Mouse (Mus musculus) forebrain, embryonic 14.5 days (tissue): Measurements from ENCODE around the gene Vmn1r169. TPM values are rescaled to one million over a fixed set of nuclear protein-coding genes. Genes with fewer than 3 reads are reported as not detected.
"Not testable (repeated sequence)": the region's sequence is repeated elsewhere in the genome, so short reads cannot be mapped to it uniquely, and the experiment has no call there.

Experiments used
- ATAC-seq: fragments of 200-750 bp; cut with Nextera tagmentation; 2 replicates; pipeline ENCODE4 v1.8.0; 2017; ENCODE audit warnings: mild to moderate bottlenecking, moderate library complexity
- DNase-seq: peaks from one replicate; pipeline ENCODE4 v3.0.0-alpha.2; 2015; ENCODE audit warnings: low spot score
- H3K27ac ChIP-seq: fragments of 300-500 bp; sonication (generic); 2 replicates; pipeline ENCODE4 v1.5.1; 2014; ENCODE audit warnings: low read depth, mild to moderate bottlenecking, control low read depth, low read length, moderate library complexity
- H3K27me3 ChIP-seq: fragments of 300-500 bp; sonication (generic); replicated peaks from 2 replicates; pipeline ENCODE4 v1.6.1; 2014; ENCODE audit warnings: low read length, control low read depth, mixed read lengths; ENCODE audit not compliant: control insufficient read depth, insufficient read depth
- H3K36me3 ChIP-seq: fragments of 300-500 bp; sonication (generic); 2 replicates; pipeline ENCODE4 v1.6.1; 2014; ENCODE audit warnings: low read length, control low read depth; ENCODE audit not compliant: control insufficient read depth, insufficient read depth
- H3K4me1 ChIP-seq: fragments of 300-500 bp; sonication (generic); 2 replicates; pipeline ENCODE4 v1.6.1; 2014; ENCODE audit warnings: antibody characterized with exemption, low read length, control low read depth; ENCODE audit not compliant: control insufficient read depth, insufficient read depth
- H3K4me2 ChIP-seq: fragments of 300-500 bp; sonication (generic); 2 replicates; pipeline ENCODE4 v1.6.1; 2014; ENCODE audit warnings: mild to moderate bottlenecking, control low read depth, low read length
- H3K4me3 ChIP-seq: fragments of 300-500 bp; sonication (generic); 2 replicates; pipeline ENCODE4 v1.5.1; 2014; ENCODE audit warnings: low read depth, low read length, control low read depth
- H3K9ac ChIP-seq: fragments of 300-500 bp; sonication (generic); 2 replicates; pipeline ENCODE4 v1.6.1; 2014; ENCODE audit warnings: mild to moderate bottlenecking, low read length, control low read depth, moderate library complexity
- H3K9me3 ChIP-seq: fragments of 300-500 bp; sonication (generic); replicated peaks from 2 replicates; pipeline ENCODE4 v1.6.1; 2016; ENCODE audit warnings: low read length, control low read depth, mixed read lengths; ENCODE audit not compliant: control insufficient read depth
- WGBS: fragments of 180-500 bp; shearing (Covaris S2); extraction: QIAGEN DNeasy Blood & Tissue Kit; methylation state at CpG from one replicate; pipeline ENCODE4 v1.1.7; 2014; 5-methylcytosine and 5-hydroxymethylcytosine counted together
- polyA plus RNA-seq: library from polyadenylated mRNA; unstranded; fragments of >200 nt; fragmentation: Nextera tagmentation; extraction: Ambion mirVana; gene quantifications from 2 replicates; pipeline ENCODE4 v1.2.1, GENCODE M21; 2014

Gene Vmn1r169
- not detected in 2 replicates for polyA plus RNA-seq

- ATAC-seq, H3K27me3 ChIP-seq, DNase-seq, H3K9me3 ChIP-seq, H3K4me3 ChIP-seq, H3K36me3 ChIP-seq, H3K27ac ChIP-seq, H3K9ac ChIP-seq, H3K4me2 ChIP-seq, H3K4me1 ChIP-seq: not testable (repeated sequence)
- WGBS: 64% methylated on average over 1 of the region's 2 CpGs
These were observed at the start of gene Vmn1r169 for GRCm38 (mm10) chr7:23575226-23575625. Gene Vmn1r169, plus strand, starts transcription at chr7:23575526.

GRCm38 (mm10) chr7:23539432-23539831, 35.9 kb upstream of the Vmn1r169 start, which contains the start of gene Vmn1r168:
Gene Vmn1r168, plus strand, starts transcription at chr7:23539732.
- not testable (repeated sequence) for H3K9ac ChIP-seq, H3K27me3 ChIP-seq, H3K27ac ChIP-seq, H3K4me1 ChIP-seq, H3K9me3 ChIP-seq, H3K36me3 ChIP-seq, ATAC-seq, H3K4me3 ChIP-seq, H3K4me2 ChIP-seq, DNase-seq
- no CpG with 5 or more reads among the region's 1 CpGs for WGBS

DNA sequence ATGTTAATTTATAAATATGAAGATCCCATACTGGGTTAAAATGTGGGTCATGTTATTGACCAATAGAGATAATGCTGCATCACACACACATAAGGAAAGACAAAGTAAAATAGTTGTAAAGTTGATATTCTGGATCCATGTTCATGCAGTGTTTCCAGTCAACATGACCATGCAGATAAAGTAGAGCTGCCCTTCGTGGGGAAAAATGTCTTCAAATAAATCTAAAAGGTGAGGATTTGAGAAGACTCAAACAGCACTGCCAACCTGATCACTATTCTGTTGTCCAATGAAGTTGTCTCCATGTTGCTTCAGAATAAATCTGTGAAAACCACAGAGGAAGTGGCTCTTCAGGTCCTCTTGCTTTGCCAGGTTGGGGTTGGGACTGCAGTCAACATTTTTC, 30.5 kb downstream of the Vmn1r169 start, which contains the start of gene Vmn1r170:
Gene Vmn1r170 (plus strand): TSS at position 301 of the 400 bp plus-strand sequence.
- H3K4me1 ChIP-seq, H3K9ac ChIP-seq, DNase-seq, H3K36me3 ChIP-seq, H3K4me2 ChIP-seq, ATAC-seq, H3K4me3 ChIP-seq, H3K9me3 ChIP-seq, H3K27me3 ChIP-seq, H3K27ac ChIP-seq: not testable (repeated sequence)
- WGBS: 34% methylated on average over 1 of the region's 1 CpGs

Other genes with a start within 250 kb of the Vmn1r169 start
- gene Nlrp5, start 189.6 kb upstream of the Vmn1r169 start, polyA plus RNA-seq: not detected in 2 replicates
- not detected in 2 replicates for gene Vmn1r167, start 68.3 kb upstream of the Vmn1r169 start, polyA plus RNA-seq
- not detected in 2 replicates for gene Vmn1r168, start 35.8 kb upstream of the Vmn1r169 start, polyA plus RNA-seq
- gene Vmn1r170, start 30.6 kb downstream of the Vmn1r169 start, polyA plus RNA-seq: not detected in 2 replicates
- not detected in 2 replicates for gene Vmn1r171, start 55.2 kb downstream of the Vmn1r169 start, polyA plus RNA-seq
- gene Vmn1r172, start 82.8 kb downstream of the Vmn1r169 start, polyA plus RNA-seq: not detected in 2 replicates
- gene Vmn1r173, start 125.2 kb downstream of the Vmn1r169 start, polyA plus RNA-seq: not detected in 2 replicates
- gene Vmn1r174, start 176.7 kb downstream of the Vmn1r169 start, polyA plus RNA-seq: not detected in 2 replicates
- not detected in 2 replicates for gene Vmn1r175, start 235.1 kb downstream of the Vmn1r169 start, polyA plus RNA-seq